Mouse (Mus musculus): Measurements from ENCODE around the gene Rora.

- no peak for TF ChIP-seq CTCF (conservative IDR thresholded peaks at IDR 0.05; ENCODE audit: low read length)
- TF ChIP-seq POU5F1 (IDR thresholded peaks at IDR 0.05; ENCODE audit: borderline replicate concordance, low read length) = no peak
- TF ChIP-seq NANOG (IDR thresholded peaks at IDR 0.05; ENCODE audit: borderline replicate concordance, low read length) = no peak
Measured at GRCm38 (mm10) chr9:69224841-69225240, 571.3 kb downstream of the Rora start.

Measured in E14TG2a.4 (cell line).